Mouse (Mus musculus): Measurements from ENCODE around the gene Fndc3b. TPM values are rescaled to one million over a fixed set of nuclear protein-coding genes. Genes with fewer than 3 reads are reported as not detected.
A peak's percentile ranks its signal among the peaks of the same experiment; 100 is the strongest.

Fndc3b gene
- polyA plus RNA-seq, 1 experiment = 13.2 TPM

DNA sequence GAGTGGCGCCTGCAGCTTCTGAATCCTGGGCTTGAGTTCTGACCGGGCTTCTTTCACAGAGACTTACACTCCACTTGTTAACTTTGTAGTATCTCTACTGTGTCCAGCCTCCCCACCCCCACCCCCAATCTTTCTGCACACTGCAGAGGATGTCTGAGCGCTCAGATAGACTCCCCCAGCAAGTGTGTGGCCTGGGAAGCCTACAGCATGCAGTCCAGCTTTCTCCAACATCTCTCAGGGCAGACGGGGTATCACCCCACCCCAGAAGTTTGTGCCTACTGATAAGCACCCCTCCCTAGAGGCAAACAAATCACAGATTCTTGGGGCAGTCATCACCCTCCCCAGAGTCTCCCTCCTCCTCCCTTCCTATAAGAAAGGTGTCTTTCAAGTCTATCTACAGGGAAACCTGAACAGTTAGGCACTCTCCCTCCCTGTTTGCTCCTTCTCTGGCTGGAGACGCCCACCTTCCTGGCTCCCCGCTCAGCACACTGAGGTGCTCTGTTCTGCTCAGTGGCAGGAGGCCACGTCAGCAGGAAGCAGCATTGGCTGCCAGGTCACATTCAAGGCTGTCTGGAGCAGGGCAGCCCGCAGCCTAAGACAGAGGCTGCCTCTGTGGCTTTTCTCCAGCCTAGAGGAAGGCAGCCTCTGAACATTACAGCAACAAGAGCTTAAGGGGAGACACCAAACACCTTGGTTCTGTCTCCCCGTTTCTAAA is 103.9 kb downstream of the Fndc3b start:
- H3K27ac ChIP-seq (replicated peaks; ENCODE audit: low read depth, low read length) = 0 out of 2 replicates have a peak overlapping the region, but pooled peaks have one; percentile 17
- H3K4me1 ChIP-seq (ENCODE audit: control insufficient read depth, insufficient read depth, insufficient read length, low read length) = peaks cover 5% of the 10 kb centered on the region
- no peak overlapping the region for H3K4me3 ChIP-seq (ENCODE audit: insufficient read depth, low read depth, low read length)

DNA sequence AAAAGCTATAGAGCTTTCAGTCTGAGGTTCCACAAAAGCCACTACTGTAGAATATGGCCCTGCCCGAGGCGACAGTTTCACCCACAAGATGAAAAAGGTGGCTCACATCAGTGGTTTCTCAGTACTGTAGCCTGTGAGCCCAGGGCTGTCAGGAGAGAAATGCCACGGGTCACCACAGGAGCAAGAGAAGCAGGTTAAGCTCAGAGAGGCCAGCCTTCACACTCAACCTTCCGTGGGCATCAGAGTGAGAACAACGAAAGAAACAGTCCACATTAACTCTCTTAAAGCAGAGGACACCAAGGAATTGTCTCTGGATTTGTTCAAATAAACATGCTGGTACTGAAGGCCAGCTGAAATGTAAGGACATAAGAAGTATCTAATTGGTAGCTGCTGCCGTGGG is 104.5 kb downstream of the Fndc3b start:
- Histone ChIP-seq H3K4me3 (ENCODE audit: insufficient read depth, low read depth, low read length) (no peak overlapping the region), H3K27ac (replicated peaks; ENCODE audit: low read depth, low read length) (no peak overlapping the region), H3K4me1 (ENCODE audit: control insufficient read depth, insufficient read depth, insufficient read length, low read length) (peaks cover 5% of the 10 kb centered on the region)

DNA sequence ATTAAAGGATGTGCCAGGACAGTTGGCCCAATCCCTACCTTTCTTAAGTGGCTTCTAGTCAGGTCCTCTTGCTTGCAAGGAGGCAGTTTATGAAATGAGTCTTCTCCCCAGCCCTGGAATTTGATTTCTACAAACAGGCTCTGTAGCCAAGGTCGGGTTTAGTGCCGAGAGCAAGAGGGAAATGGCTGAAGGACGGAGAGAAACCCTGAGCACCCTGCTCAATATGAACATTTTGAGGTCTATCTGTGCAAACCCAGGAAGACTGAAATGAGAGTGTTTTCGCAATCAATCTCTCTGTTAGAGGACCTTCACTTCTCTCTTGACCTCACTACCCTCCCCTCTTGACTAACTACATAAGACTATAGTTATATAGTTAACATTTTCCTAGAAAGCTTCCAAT is 105.5 kb downstream of the Fndc3b start:
- Histone ChIP-seq H3K4me1 (ENCODE audit: control insufficient read depth, insufficient read depth, insufficient read length, low read length) (peaks cover 5% of the 10 kb centered on the region), H3K27ac (replicated peaks; ENCODE audit: low read depth, low read length) (no peak overlapping the region)

DNA sequence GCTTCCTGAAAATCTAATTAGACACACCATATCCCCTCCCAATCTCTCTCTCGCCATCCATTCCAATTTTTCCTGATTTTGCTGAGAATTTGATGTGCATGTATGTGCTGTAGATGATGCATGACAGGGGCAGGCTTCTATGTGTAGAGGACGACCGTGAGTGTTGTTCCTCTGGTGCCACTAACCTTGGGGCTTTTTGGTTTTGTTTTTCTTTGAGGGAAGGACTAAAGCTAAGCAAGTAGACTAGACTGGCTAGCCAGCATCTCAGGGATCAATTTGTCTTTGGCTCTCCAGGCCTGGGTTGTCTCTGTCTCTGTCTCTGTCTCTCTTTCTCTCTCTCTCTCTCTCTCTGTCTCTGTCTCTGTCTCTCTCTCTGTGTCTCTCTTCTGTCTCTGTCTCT is 106.0 kb downstream of the Fndc3b start:
- peaks cover 7% of the 10 kb centered on the region for H3K4me1 ChIP-seq (ENCODE audit: control insufficient read depth, insufficient read depth, insufficient read length, low read length)
- H3K27ac ChIP-seq (replicated peaks; ENCODE audit: low read depth, low read length) = no peak overlapping the region
- no peak overlapping the region for H3K4me3 ChIP-seq (ENCODE audit: insufficient read depth, low read depth, low read length)

More for the DNA sequence above, 105.5 kb downstream of the Fndc3b start:
- no peak overlapping the region for H3K4me3 ChIP-seq (ENCODE audit: insufficient read depth, low read depth, low read length)

DNA sequence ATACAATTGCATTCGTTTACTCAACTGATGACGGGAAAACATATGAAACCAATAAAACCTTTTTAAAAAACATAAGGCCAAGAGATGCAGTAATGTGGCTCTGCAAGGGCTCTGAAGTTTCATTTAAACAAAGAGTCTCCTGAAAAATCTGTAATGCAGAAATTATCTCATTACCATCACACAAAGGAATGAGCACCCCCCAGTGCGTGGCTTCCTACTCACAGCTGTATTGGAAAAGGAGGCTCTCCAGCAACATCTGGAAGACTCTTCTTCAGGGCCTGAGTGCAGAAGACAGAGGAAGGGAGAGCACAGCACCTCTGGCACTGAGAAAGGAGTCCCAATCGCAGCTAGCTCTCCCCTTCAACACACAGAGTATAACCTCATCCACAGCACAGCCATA is 106.5 kb downstream of the Fndc3b start:
- Histone ChIP-seq H3K4me1 (ENCODE audit: control insufficient read depth, insufficient read depth, insufficient read length, low read length) (peaks cover 10% of the 10 kb centered on the region), H3K4me3 (ENCODE audit: insufficient read depth, low read depth, low read length) (no peak overlapping the region), H3K27ac (replicated peaks; ENCODE audit: low read depth, low read length) (no peak overlapping the region)

DNA sequence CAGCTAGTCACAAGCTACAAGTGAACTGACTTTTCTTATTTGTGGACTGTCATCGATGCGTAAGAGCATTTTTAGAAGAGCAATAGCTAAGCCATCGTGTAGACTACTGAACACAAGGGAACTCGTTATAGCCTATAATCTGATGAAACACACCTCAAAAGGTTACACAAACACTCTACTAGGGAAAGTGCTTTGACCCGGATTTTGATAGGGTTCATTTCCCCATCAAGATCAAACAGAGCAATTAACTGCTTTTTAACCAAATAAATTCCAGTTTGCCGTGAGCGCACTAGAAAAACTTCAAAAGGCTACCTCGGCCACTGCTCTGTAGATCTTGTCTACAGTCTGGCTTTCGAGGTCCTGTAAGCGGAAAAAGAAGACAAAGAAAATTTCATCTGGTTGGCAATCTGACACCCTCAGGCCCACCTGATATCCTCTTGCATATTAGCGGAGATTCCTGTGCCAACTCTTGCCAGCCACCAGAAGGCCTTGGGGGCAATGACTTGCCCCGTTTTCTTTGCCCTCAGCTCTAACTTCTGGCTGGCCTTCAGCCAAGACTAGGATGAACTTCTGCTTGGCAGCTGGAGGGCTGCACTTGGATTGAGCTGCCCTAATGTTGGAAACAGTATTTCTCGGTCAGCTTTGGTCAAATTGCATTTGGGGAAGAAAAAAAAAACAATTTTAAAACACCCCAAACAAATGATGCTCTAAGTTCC is 107.0 kb downstream of the Fndc3b start:
- Histone ChIP-seq H3K4me1 (ENCODE audit: control insufficient read depth, insufficient read depth, insufficient read length, low read length) (peaks cover 13% of the 10 kb centered on the region), H3K27ac (replicated peaks; ENCODE audit: low read depth, low read length) (no peak overlapping the region), H3K4me3 (ENCODE audit: insufficient read depth, low read depth, low read length) (no peak overlapping the region)

DNA sequence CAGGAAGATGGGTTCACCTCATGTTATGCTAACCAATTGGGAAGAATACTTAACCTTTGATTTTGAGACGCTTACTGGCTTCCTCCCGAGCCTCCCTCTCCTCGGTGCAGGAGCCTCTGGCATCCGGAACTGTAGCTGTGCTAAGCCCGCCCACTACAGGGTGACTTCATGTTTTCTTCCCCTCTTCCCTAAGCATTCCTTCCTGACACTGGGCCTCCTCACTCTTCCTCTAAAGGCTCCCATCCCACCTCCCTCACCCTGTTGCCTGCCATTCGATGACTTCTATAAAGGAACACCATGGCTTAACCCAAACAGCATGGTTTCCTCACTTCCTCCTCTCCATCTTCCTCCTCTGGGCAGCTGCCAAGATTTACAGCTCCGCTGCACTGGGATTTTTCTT is 110.5 kb downstream of the Fndc3b start:
- H3K4me3 ChIP-seq (ENCODE audit: insufficient read depth, low read depth, low read length) = no peak overlapping the region
- H3K27ac ChIP-seq (replicated peaks; ENCODE audit: low read depth, low read length) = no peak overlapping the region

DNA sequence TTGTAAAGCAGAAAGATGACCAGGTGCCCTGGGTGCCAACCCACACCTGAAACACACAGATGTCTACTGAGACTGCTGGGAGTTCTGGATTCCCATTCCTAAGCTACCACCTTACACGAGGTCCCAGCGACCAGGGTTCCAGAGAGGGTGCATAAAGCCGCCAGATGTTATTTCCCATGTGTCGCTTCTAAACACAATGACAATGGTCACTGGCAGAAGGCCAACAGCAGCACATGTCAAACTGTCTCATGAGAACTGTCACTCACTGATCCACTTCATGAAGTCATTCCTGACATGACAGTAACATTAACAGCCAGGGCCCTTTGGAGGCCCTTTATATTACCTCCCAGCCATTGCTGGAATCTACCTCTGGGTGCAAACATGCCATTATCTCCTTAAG is 110.9 kb downstream of the Fndc3b start:
- no peak overlapping the region for H3K4me3 ChIP-seq (ENCODE audit: insufficient read depth, low read depth, low read length)
- no peak overlapping the region for H3K27ac ChIP-seq (replicated peaks; ENCODE audit: low read depth, low read length)
- peaks cover 17% of the 10 kb centered on the region for H3K4me1 ChIP-seq (ENCODE audit: control insufficient read depth, insufficient read depth, insufficient read length, low read length)

More for the DNA sequence above, 110.5 kb downstream of the Fndc3b start:
- H3K4me1 ChIP-seq (ENCODE audit: control insufficient read depth, insufficient read depth, insufficient read length, low read length) = peaks cover 17% of the 10 kb centered on the region

DNA sequence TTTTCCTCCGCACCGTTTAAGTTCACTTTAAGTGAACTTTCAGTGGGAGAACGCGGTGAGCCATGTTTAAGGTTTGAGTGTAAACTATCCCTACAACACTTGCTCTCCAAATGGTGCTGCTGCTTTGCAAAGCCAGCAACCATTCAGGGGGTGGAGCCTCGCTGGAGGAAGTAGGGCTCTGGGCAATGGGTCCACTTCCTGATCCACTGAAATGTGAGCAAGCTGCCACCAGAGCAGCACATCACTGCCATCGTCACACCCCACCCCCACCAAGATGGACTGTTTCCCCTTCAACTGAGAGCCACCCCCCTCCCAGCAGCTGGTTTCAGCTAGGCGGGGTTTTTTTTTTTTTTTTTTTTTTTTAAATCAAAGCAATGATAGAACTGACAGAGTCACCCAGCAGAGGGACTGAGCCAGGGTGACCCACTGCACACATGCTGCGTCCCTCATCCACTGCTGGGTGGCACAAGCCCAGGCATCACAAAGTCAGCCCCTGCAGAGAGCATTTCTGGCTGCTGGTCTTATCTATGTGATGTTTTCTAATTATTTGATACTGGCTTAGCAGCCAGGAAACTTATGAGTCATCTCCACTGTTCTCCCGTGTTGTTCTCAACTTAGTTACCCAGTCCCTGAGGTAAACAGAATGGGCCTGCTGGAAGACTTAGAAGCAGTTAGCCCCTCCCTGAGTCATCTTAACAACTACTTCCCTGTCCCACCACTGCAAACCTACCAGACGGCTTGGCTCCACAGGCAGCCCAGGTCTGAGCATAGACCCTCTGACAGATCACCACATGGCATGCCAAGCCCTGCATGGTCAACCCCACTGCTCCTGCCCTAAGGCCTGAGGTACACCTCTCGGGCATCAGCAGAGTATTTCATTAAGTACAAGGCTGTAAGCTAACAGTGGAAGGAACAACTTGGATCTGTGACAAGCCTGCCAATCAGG is 112.4 kb downstream of the Fndc3b start:
- Histone ChIP-seq H3K4me1 (ENCODE audit: control insufficient read depth, insufficient read depth, insufficient read length, low read length) (peaks cover 17% of the 10 kb centered on the region), H3K27ac (replicated peaks; ENCODE audit: low read depth, low read length) (peak overlapping the region; percentile 61; the same call in 1 of the 2 replicates), H3K4me3 (ENCODE audit: insufficient read depth, low read depth, low read length) (no peak overlapping the region)

DNA sequence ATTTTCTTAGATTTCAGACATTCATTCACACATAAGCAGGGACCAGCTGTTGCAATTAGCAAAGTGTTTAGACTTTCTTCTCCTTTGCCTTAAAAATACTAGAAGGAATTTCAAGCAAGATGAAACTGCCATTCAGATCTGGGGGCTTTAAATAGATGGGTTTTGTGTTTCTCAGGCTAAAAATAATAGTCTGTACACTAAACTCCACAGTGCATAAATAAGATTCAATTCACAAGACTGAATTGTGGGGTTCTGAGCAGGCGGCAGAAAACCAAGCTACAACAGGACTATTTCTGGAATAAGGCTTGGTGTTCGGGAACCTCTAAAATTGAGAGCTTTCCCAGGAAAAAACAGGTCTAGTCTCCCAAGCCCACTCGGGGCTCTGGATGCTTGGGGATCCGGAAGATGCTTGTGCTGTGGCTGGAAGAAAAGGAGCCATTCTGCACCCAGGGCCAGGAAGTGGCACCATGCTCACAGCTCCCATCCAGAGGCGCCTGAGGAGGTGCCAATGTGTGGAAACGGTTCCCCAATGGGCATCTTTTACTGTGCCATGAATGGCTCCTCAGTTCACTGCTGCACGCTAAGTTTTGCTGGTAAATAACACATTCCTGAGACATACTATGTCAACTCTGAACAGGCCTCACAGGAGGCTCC is 117.5 kb downstream of the Fndc3b start:
- H3K27ac ChIP-seq (replicated peaks; ENCODE audit: low read depth, low read length) = no peak overlapping the region
- H3K4me3 ChIP-seq (ENCODE audit: insufficient read depth, low read depth, low read length) = no peak overlapping the region
- H3K4me1 ChIP-seq (ENCODE audit: control insufficient read depth, insufficient read depth, insufficient read length, low read length) = peaks cover 2% of the 10 kb centered on the region; the same call in 1 of the 2 replicates

DNA sequence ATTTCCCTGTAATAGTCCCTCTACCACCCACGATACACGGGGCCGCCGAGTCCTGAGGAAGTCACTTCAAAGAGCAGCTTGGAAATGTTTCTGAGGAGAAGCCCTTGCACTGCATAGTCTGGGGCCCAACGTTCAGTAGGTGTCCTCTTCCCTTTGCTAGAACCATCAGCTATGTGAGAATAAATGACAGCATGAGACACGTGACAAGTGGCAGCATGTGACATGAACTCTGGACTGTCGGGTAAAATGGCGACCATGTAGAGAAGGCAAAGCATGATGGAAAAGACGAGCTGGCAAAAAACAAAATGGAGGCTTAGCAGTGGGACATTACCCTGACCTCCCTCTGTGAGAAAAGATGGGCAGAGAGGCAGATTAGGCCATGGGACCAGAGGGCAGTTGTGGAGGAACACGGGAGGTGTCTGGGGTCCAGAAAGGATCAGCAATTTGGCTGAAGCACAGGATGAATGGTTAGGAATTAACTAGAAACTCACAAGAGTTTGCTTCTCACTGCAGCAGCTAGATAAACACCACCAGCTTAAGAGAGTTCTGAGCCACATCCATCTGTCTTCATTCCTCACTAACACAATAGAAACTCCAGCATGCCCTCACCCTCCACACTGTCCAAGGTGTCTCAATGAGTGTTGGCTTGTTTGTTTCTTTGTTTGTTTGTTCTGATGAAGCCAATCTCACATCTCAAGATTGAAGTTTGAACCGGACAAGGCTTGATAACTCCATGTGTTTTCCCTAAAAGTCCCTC is 118.2 kb downstream of the Fndc3b start:
- no peak overlapping the region for H3K27ac ChIP-seq (replicated peaks; ENCODE audit: low read depth, low read length)
- no peaks in the 10 kb centered on the region; the same call in 1 of the 2 replicates for H3K4me1 ChIP-seq (ENCODE audit: control insufficient read depth, insufficient read depth, insufficient read length, low read length)
- no peak overlapping the region for H3K4me3 ChIP-seq (ENCODE audit: insufficient read depth, low read depth, low read length)

DNA sequence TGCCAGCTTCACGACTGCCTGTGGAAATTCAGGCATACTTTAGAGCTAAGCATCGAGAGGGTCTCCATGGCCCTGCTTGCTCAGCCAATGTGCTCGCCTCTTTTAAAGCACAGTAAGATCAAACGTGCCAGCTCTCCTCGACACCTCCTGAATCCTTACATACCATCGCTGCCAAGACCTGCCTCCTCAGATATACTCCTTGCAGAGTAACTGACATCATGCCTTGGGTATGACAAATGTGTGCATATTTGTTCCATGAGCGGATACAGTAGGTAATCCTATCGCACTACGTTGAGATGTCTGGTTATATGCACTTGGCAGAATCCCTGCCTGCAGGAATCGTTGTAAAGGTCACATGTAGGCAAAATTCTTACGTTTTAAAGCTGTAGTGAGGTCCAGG is 120.3 kb downstream of the Fndc3b start:
- no peaks in the 10 kb centered on the region; the same call in 1 of the 2 replicates for H3K4me1 ChIP-seq (ENCODE audit: control insufficient read depth, insufficient read depth, insufficient read length, low read length)
- H3K27ac ChIP-seq (replicated peaks; ENCODE audit: low read depth, low read length) = no peak overlapping the region
- no peak overlapping the region for H3K4me3 ChIP-seq (ENCODE audit: insufficient read depth, low read depth, low read length)

DNA sequence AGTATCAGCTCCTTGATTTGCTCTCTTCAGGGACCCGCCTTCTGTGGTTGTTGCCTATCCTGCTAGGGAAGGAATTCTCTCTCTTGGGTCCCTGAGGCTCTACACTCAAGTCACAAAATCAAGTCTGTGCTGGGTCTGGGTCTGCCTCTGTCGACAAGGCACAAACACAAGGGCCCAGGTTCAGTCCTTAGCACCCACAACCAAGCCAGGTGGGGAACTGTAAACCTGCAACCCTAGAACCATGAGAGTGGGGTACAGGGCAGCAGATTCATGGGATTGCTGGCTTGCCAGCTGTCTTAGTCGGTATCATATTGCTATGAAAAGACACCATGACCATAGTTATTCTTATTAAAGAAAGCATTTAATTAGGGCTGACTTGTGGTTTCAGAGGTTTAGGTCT is 121.8 kb downstream of the Fndc3b start:
- Histone ChIP-seq H3K4me3 (ENCODE audit: insufficient read depth, low read depth, low read length) (no peak overlapping the region), H3K4me1 (ENCODE audit: control insufficient read depth, insufficient read depth, insufficient read length, low read length) (peaks cover 8% of the 10 kb centered on the region), H3K27ac (replicated peaks; ENCODE audit: low read depth, low read length) (no peak overlapping the region)

DNA sequence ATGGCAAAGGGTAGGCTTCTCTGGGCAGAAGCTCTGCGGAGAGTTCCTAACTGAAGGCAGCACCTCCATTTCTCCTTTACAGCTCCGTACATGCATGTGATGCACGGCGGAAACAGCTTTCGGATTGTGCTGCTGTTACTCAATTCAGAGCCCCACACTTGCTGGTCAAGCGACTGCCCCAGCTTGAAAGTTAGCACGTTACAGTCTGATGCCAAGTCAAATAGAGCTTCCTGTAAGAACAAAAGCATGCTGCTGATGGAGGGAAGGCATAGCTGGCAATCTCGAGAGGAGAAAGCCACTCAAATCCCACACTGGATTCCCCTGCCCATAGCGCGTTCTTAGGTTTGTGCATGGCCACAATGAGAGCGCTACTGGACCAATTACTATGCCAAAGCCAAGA is 122.5 kb downstream of the Fndc3b start:
- no peak overlapping the region for H3K27ac ChIP-seq (replicated peaks; ENCODE audit: low read depth, low read length)
- H3K4me3 ChIP-seq (ENCODE audit: insufficient read depth, low read depth, low read length) = no peak overlapping the region
- peaks cover 9% of the 10 kb centered on the region for H3K4me1 ChIP-seq (ENCODE audit: control insufficient read depth, insufficient read depth, insufficient read length, low read length)
